Mouse (Mus musculus): ENCODE measurements at regions not wholly inside any gene's neighbourhood (a gene's known extent, or its start where the extent isn't known, plus 50 kb on each side); places are given as distances from the start of the nearest gene placed in this dataset.

- Histone ChIP-seq H3K27me3 (no peaks in the 10 kb centered on the region), H3K4me1 (no peaks in the 10 kb centered on the region), H3K9me3 (no peaks in the 10 kb centered on the region), H3K4me3 (no peak overlapping the region), H3K4me2 (no peak overlapping the region), H3K27ac (no peak overlapping the region), H3K36me3 (no peaks in the 10 kb centered on the region), H3K9ac (no peak overlapping the region)
- ATAC-seq (ENCODE audit: borderline replicate concordance, extremely low read depth, low FRiP score, low TSS enrichment): no peak
- 70% methylated on average over 2 of the region's 2 CpGs for WGBS
Measured at GRCm38 (mm10) chr6:93093770-93094169, 150.5 kb upstream of the Adamts9 start.

DNA sequence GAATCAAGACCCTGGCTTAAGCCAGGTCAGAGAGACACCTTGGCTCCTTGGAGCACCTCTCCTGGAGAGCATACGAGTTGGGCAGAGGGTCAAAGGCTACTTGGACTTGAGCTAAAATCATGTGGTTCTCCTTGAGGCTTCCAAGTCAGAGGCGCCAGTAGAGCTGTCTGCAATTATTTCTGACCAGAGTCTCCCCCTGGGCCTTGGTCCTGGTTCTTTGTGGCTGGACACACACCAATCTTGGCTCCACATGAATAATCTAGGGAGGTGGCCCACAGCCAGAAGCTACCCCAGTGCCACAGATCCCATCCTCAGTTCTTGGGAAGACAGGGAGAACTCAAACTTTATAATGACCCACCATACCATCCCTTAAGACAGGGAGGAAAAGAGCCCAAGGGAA lies 144.0 kb upstream of the Adamts9 start:
- peaks cover 8% of the 10 kb centered on the region; the same call in 1 of the 2 replicates for H3K4me1 ChIP-seq
- H3K9ac ChIP-seq: no peak overlapping the region
- H3K9me3 ChIP-seq: no peaks in the 10 kb centered on the region
- no peak overlapping the region for H3K4me3 ChIP-seq
- H3K4me2 ChIP-seq: no peak overlapping the region
- no peak for ATAC-seq (ENCODE audit: borderline replicate concordance, extremely low read depth, low FRiP score, low TSS enrichment)
- 75% methylated on average over 2 of the region's 2 CpGs for WGBS
- H3K36me3 ChIP-seq: no peaks in the 10 kb centered on the region
- H3K27ac ChIP-seq: no peak overlapping the region
- no peaks in the 10 kb centered on the region for H3K27me3 ChIP-seq

DNA sequence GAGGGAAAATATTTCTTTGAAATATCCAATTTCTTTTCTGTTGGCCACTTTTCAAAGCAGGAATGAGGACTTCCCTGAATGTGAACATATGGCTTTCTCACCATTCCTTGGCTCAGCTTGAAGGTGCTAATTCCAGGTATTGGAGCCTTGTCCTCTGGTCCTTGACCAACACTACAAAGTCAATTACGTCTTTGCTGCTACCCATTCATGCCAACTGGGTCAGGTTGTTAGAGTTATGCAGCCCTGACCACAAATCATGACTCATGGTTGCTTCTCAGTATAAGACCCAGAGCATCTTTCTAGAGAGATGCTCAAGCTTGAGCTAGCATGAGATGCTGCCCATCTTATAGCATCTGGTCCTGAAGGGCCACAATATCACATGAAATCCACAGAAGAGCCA lies 141.0 kb upstream of the Adamts9 start:
- H3K4me1 ChIP-seq: peaks cover 12% of the 10 kb centered on the region; the same call in 1 of the 2 replicates
- no peak for ATAC-seq (ENCODE audit: borderline replicate concordance, extremely low read depth, low FRiP score, low TSS enrichment)
- H3K9ac ChIP-seq: no peak overlapping the region
- no peaks in the 10 kb centered on the region for H3K27me3 ChIP-seq
- no peak overlapping the region for H3K27ac ChIP-seq
- H3K36me3 ChIP-seq: no peaks in the 10 kb centered on the region
- H3K4me3 ChIP-seq: no peak overlapping the region
- H3K9me3 ChIP-seq: no peaks in the 10 kb centered on the region
- no peak overlapping the region for H3K4me2 ChIP-seq
- 88% methylated on average over 1 of the region's 1 CpGs for WGBS

DNA sequence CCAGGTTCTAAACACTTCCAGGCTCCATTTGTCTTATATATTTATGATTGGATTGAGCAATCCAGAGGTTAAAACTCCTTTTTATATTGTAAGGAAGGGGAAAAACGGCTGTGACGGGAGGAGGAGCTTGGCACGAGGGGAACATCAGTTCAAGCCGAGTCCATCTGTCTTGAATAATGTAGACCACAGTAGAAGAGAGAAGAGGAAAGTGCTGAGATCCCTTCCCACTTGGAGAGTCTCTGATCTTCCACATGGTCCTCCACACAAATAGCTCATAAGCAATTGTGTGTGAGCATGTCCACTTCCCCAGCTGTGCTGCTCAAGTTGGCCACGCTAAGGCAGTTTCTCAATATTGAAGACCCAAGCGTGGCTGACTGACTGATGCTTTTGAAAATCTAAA lies 140.4 kb upstream of the Adamts9 start:
- no peak for ATAC-seq (ENCODE audit: borderline replicate concordance, extremely low read depth, low FRiP score, low TSS enrichment)
- Histone ChIP-seq H3K9ac (no peak overlapping the region), H3K9me3 (no peaks in the 10 kb centered on the region), H3K27me3 (no peaks in the 10 kb centered on the region), H3K4me1 (peaks cover 12% of the 10 kb centered on the region; the same call in 1 of the 2 replicates), H3K36me3 (no peaks in the 10 kb centered on the region), H3K4me2 (no peak overlapping the region), H3K4me3 (no peak overlapping the region), H3K27ac (no peak overlapping the region)
- 57% methylated on average over 6 of the region's 6 CpGs for WGBS

DNA sequence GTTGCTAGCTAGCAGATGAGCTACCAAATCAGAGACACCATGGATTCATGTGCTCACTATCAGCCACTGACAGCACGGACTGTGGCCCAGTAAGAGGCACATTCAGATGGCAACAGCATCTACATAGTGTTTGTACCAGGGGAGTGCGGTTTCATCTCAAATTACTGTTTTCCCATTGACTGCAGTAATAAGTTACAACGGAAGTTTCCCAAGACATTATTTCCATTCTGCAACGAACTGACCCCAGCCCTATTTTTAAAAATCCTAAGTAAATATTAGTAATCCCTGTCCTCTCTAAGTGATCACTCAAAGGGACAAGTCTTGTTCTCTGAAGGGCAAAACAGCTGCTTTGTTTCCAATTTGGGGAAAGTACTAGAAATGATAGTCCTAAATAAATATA lies 138.9 kb upstream of the Adamts9 start:
- Histone ChIP-seq H3K9me3 (no peaks in the 10 kb centered on the region), H3K4me3 (no peak overlapping the region), H3K4me1 (peaks cover 12% of the 10 kb centered on the region; the same call in 1 of the 2 replicates), H3K36me3 (no peaks in the 10 kb centered on the region), H3K4me2 (no peak overlapping the region), H3K27ac (peak overlapping the region; percentile 44; the same call in 1 of the 2 replicates), H3K9ac (no peak overlapping the region), H3K27me3 (no peaks in the 10 kb centered on the region)
- WGBS: 31% methylated on average over 4 of the region's 4 CpGs
- ATAC-seq (ENCODE audit: borderline replicate concordance, extremely low read depth, low FRiP score, low TSS enrichment): peak; percentile 76; the same call in 1 of the 2 replicates

DNA sequence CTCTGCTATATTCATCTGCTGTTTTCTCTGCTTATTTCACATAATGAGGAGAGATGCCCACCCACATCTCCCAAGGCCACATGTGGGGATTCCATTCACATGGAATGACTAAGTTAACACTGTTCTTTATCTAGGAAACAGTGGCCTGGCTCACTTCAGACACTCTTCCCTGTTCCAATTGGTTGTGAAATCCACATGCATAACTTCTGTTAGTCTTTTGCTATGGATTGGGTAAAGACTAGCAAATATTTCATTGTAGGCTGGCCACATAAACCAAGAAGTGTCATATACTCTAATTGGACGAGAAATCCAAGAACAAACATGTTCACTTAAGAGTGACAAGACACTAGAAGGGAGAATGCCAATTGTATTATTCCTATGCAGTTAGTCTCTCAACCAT lies 133.4 kb upstream of the Adamts9 start:
- H3K27ac ChIP-seq: no peak overlapping the region
- 0 out of 2 replicates have a peak, but pooled peaks cover 4% of the 10 kb centered on the region for H3K4me1 ChIP-seq
- no peak overlapping the region for H3K4me2 ChIP-seq
- no peaks in the 10 kb centered on the region for H3K9me3 ChIP-seq
- no peaks in the 10 kb centered on the region for H3K27me3 ChIP-seq
- no peak overlapping the region for H3K4me3 ChIP-seq
- no peak overlapping the region for H3K9ac ChIP-seq
- whole genome bisulfite sequencing: 78% methylated on average over 1 of the region's 1 CpGs
- no peak for ATAC-seq (ENCODE audit: borderline replicate concordance, extremely low read depth, low FRiP score, low TSS enrichment)
- H3K36me3 ChIP-seq: no peaks in the 10 kb centered on the region

DNA sequence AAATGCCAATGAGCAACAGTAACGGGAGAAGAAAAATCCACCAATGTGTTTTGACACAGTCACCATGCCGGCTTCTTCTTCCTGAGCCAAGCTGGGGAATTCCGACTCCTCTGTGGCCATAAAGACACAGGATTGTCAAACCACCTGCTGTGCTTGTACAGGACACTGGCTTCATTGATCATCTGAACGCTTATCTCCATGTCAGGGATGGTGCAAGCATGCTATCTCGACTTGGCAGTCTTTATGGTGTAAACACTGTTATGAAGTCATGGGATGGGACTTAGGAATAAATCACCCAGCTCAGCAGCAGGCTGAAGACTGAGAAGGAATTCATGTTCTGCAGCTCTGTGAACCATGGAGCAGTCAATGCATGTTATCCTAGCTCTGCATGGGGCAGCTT lies 132.6 kb upstream of the Adamts9 start:
- Histone ChIP-seq H3K9ac (no peak overlapping the region), H3K4me1 (no peaks in the 10 kb centered on the region), H3K27me3 (no peaks in the 10 kb centered on the region), H3K4me3 (no peak overlapping the region), H3K27ac (no peak overlapping the region), H3K36me3 (no peaks in the 10 kb centered on the region), H3K9me3 (no peaks in the 10 kb centered on the region), H3K4me2 (no peak overlapping the region)
- no peak for ATAC-seq (ENCODE audit: borderline replicate concordance, extremely low read depth, low FRiP score, low TSS enrichment)
- 42% methylated on average over 5 of the region's 5 CpGs for WGBS

- Histone ChIP-seq H3K36me3 (no peaks in the 10 kb centered on the region), H3K27me3 (no peaks in the 10 kb centered on the region), H3K4me2 (no peak overlapping the region), H3K9ac (no peak overlapping the region), H3K4me1 (no peaks in the 10 kb centered on the region), H3K27ac (no peak overlapping the region), H3K4me3 (no peak overlapping the region), H3K9me3 (no peaks in the 10 kb centered on the region)
- no peak for ATAC-seq (ENCODE audit: borderline replicate concordance, extremely low read depth, low FRiP score, low TSS enrichment)
- 68% methylated on average over 4 of the region's 4 CpGs for WGBS
Measured at GRCm38 (mm10) chr6:93075011-93075410, 131.7 kb upstream of the Adamts9 start.

DNA sequence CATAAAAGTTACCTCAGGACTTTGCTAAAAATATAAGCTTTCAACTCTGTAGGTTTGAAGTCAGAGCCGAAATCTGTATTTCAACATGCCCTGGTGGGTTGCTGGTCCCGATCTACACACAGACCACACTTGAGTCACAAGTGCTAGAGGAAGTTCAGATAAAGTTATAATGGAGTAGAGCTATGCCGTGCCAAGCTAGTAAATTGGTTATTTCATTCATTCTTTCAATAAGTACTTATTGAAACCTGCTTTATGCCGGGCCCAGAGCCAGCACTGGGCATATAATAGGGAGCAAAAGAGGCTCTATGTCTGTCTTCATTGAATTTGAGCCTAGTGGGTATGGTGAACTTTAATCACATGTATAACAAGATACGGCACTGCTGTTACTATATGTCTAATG lies 127.6 kb upstream of the Adamts9 start:
- H3K27ac ChIP-seq: no peak overlapping the region
- 70% methylated on average over 5 of the region's 5 CpGs for WGBS
- no peak overlapping the region for H3K4me3 ChIP-seq
- ATAC-seq (ENCODE audit: borderline replicate concordance, extremely low read depth, low FRiP score, low TSS enrichment): no peak
- H3K27me3 ChIP-seq: no peaks in the 10 kb centered on the region
- H3K4me2 ChIP-seq: no peak overlapping the region
- H3K4me1 ChIP-seq: peaks cover 9% of the 10 kb centered on the region
- H3K9me3 ChIP-seq: no peaks in the 10 kb centered on the region
- H3K9ac ChIP-seq: no peak overlapping the region
- H3K36me3 ChIP-seq: no peaks in the 10 kb centered on the region

DNA sequence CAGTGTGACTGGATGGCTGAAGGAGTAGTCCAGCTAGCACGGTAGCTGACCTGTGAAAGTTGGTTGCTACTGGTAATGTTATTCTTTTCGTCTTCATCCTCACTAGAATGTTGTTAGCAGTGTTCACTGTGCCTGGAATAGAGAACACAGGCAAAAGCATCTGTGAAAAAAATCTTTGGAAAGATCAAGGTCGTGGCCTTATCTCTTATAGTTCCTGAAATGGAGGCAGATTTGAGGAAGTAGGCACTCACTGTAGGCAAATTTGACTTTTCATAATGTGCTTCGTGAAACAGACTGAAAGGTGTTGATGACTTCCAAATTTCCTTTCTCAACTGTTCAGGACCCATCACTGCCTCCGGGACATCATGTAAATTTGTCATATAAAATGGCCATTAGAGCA lies 124.5 kb upstream of the Adamts9 start:
- H3K36me3 ChIP-seq: no peaks in the 10 kb centered on the region
- 83% methylated on average over 5 of the region's 5 CpGs for WGBS
- no peak overlapping the region for H3K9ac ChIP-seq
- no peak for ATAC-seq (ENCODE audit: borderline replicate concordance, extremely low read depth, low FRiP score, low TSS enrichment)
- H3K9me3 ChIP-seq: no peaks in the 10 kb centered on the region
- no peak overlapping the region for H3K4me3 ChIP-seq
- peaks cover 23% of the 10 kb centered on the region for H3K4me1 ChIP-seq
- no peaks in the 10 kb centered on the region for H3K27me3 ChIP-seq
- no peak overlapping the region for H3K4me2 ChIP-seq
- H3K27ac ChIP-seq: no peak overlapping the region

DNA sequence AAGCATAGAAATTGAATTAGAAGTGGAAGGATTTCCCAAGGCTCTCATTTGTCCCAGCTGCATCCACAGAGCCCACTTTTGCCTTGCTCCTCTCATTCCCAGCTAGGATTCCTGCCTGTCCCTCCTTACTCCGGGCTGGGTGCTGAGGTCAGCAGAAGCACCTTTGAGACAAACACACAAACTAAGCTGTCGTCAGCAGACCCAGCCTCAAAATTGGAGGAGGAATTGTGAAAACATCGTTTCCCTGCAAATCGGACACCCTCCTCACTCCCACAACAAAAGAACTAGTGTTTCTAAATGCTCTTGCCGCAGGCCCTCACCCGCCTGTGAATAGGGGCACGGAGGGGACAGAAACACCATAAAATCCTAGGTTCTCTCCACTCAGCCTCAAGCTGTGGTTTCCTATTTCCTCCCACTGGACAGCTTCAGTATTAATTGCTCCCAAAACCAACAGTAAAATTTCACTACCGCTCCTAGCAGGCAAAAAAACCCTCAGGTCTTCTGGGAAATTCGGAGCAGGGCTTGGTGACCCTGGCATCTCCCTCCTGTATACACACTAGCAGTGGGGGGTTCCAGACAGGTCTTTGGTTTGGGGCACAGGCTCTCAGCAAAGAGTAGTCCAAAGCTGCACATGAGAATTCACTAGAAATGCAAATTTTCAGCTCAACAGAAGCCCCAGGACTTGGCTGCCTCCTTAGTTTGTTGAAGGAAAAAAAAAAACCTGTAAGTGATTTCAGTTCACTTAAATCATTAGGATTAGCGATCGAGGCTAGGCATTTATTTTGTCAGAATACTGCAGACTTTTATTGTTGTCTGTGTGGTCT lies 123.5 kb upstream of the Adamts9 start:
- Histone ChIP-seq H3K9me3 (no peaks in the 10 kb centered on the region), H3K27me3 (no peaks in the 10 kb centered on the region), H3K4me2 (peak overlapping the region; percentile 25), H3K4me1 (peaks cover 23% of the 10 kb centered on the region), H3K36me3 (no peaks in the 10 kb centered on the region), H3K4me3 (no peak overlapping the region), H3K27ac (peak overlapping the region; percentile 53), H3K9ac (no peak overlapping the region)
- ATAC-seq (ENCODE audit: borderline replicate concordance, extremely low read depth, low FRiP score, low TSS enrichment): no peak
- WGBS: 40% methylated on average over 11 of the region's 11 CpGs

DNA sequence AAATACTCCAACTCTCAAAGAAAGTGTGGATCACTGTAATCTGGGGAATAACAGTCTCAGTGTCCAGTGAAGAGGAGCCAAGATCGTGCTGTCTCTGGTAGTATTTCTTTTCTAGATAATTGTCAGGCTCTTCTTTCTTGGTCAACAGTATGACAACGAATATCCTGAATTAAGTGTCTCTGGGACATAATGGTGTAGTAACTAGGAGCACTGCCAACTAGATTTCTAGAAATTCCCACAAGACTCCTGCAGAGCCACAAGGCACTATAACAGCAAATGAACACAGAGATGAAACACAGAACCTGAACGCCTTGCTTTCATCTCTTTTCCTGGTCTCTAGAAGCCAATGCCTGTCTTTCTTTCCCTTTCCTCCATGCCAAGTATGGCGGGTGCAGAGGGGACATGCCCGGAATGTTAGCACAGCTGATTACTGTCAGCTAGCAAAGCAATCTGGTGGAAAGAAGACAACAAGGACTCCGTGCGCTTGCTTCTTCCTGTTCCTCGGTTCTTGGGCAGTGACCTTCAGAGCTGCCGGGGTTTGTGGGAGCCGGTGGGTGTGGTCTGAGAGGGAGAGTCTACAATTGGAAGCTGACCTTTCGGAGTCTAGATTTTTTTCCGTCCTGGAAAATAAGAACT lies 122.7 kb upstream of the Adamts9 start:
- Histone ChIP-seq H3K9ac (no peak overlapping the region), H3K4me3 (no peak overlapping the region)

More for the DNA sequence above, 122.7 kb upstream of the Adamts9 start:
- Histone ChIP-seq H3K27me3 (no peaks in the 10 kb centered on the region), H3K36me3 (no peaks in the 10 kb centered on the region), H3K4me2 (peak overlapping the region; percentile 25), H3K27ac (peak overlapping the region; percentile 53), H3K4me1 (peaks cover 23% of the 10 kb centered on the region), H3K9me3 (no peaks in the 10 kb centered on the region)
- 48% methylated on average over 12 of the region's 12 CpGs for WGBS
- ATAC-seq (ENCODE audit: borderline replicate concordance, extremely low read depth, low FRiP score, low TSS enrichment): peak; percentile 51; the same call in 1 of the 2 replicates
